Mouse (Mus musculus) left cerebral cortex, adult 2 months (tissue): ENCODE data around the gene Mcat. TPM values are rescaled to one million over a fixed set of nuclear protein-coding genes. Genes with fewer than 3 reads are reported as not detected.
A peak's percentile ranks its signal among the peaks of the same experiment; 100 is the strongest.

Source experiments
- DNase-seq, 2 experiments: peaks; one replicate each; pipeline ENCODE4 v3.0.0; 2021 to 2022; ENCODE audit warnings: low spot score in 2 of 2, mixed read lengths in 1 of 2; ENCODE audit errors: extremely low spot score in 1 of 2
- H3K27ac ChIP-seq: fragments of 200-600 bp; 2 replicates; pipeline ENCODE4 v1.8.1; 2022
- H3K4me3 ChIP-seq: fragments of 200-600 bp; 2 replicates; pipeline ENCODE4 v1.8.1; 2022
- CTCF ChIP-seq: fragments of 200-600 bp; IDR thresholded peaks from 2 replicates; pipeline ENCODE4 v1.8.1; 2022; ENCODE audit warnings: antibody characterized with exemption, mild to moderate bottlenecking, moderate library complexity
- intact Hi-C: fragments of 180-260 bp; cut with DNase I; formaldehyde crosslinking; loops from one replicate; pipeline ENCODE4 v1.15.1; 2025
- total RNA-seq, 2 experiments: library from RNA; stranded (reverse); gene quantifications; 2 replicates each; pipeline ENCODE4 v1.2.3; 2021

Gene Mcat
- total RNA-seq, 2 experiments from 2014 or later, result 19.0 to 26.9 TPM

- Histone ChIP-seq H3K4me3 (peak overlapping the region; percentile 83), H3K27ac (peak overlapping the region; percentile 85)
- DNase-seq, result peak; percentile 85 to 86
- TF ChIP-seq CTCF, result no peak
- intact Hi-C loops, result no loop called here
Measured at GRCm38 (mm10) chr15:83555161-83555974, 8.2 kb downstream of the Mcat start.

GRCm38 (mm10) chr15:83553831-83554230 lies 9.8 kb downstream of the Mcat start:
- DNase-seq, result no peak
- Histone ChIP-seq H3K27ac (no peak overlapping the region), H3K4me3 (no peak overlapping the region)
- peak; percentile 41 for TF ChIP-seq CTCF
- intact Hi-C loops, result no loop called here

- intact Hi-C loops, result no loop called here
- Histone ChIP-seq H3K27ac (no peak overlapping the region), H3K4me3 (no peak overlapping the region)
- no peak for TF ChIP-seq CTCF
- DNase-seq, result no peak
Measured at GRCm38 (mm10) chr15:83550137-83550536, 13.4 kb downstream of the Mcat start.

- Histone ChIP-seq H3K4me3 (no peak overlapping the region), H3K27ac (no peak overlapping the region)
- intact Hi-C loops, result no loop called here
- no peak for DNase-seq
- no peak for TF ChIP-seq CTCF
Measured at GRCm38 (mm10) chr15:83547144-83547543, 16.4 kb downstream of the Mcat start.

GRCm38 (mm10) chr15:83546029-83546428 lies 17.6 kb downstream of the Mcat start:
- H3K27ac ChIP-seq, result no peak overlapping the region
- DNase-seq, result no peak
- no peak overlapping the region for H3K4me3 ChIP-seq
- intact Hi-C loops, result no loop called here
- TF ChIP-seq CTCF, result no peak

- no peak for DNase-seq
- Histone ChIP-seq H3K27ac (no peak overlapping the region), H3K4me3 (no peak overlapping the region)
- TF ChIP-seq CTCF, result no peak
- intact Hi-C loops, result no loop called here
Measured at GRCm38 (mm10) chr15:83541647-83542287, 21.8 kb downstream of the Mcat start.

GRCm38 (mm10) chr15:83539905-83540304 lies 23.7 kb downstream of the Mcat start:
- DNase-seq, result no peak
- no peak overlapping the region for H3K4me3 ChIP-seq
- no peak overlapping the region for H3K27ac ChIP-seq
- TF ChIP-seq CTCF, result no peak
- intact Hi-C loops, result no loop called here

GRCm38 (mm10) chr15:83538855-83539254 lies 24.7 kb downstream of the Mcat start:
- intact Hi-C loops, result no loop called here
- TF ChIP-seq CTCF, result no peak
- no peak overlapping the region for H3K4me3 ChIP-seq

GRCm38 (mm10) chr15:83535890-83536231 lies 27.7 kb downstream of the Mcat start:
- H3K27ac ChIP-seq, result no peak overlapping the region
- intact Hi-C loops, result no loop called here
- TF ChIP-seq CTCF, result no peak
- DNase-seq, result no peak
- H3K4me3 ChIP-seq, result no peak overlapping the region

More at GRCm38 (mm10) chr15:83538855-83539254, 24.7 kb downstream of the Mcat start:
- no peak overlapping the region for H3K27ac ChIP-seq
- no peak for DNase-seq

GRCm38 (mm10) chr15:83534960-83535889 lies 28.4 kb downstream of the Mcat start:
- no peak for TF ChIP-seq CTCF
- DNase-seq, result no peak
- H3K4me3 ChIP-seq, result no peak overlapping the region
- H3K27ac ChIP-seq, result no peak overlapping the region
- intact Hi-C loops, result no loop called here

GRCm38 (mm10) chr15:83532606-83533005 lies 31.0 kb downstream of the Mcat start:
- TF ChIP-seq CTCF, result no peak
- no peak overlapping the region for H3K4me3 ChIP-seq
- intact Hi-C loops, result no loop called here
- no peak overlapping the region for H3K27ac ChIP-seq
- no peak for DNase-seq

GRCm38 (mm10) chr15:83531961-83532469 lies 31.6 kb downstream of the Mcat start:
- Histone ChIP-seq H3K27ac (no peak overlapping the region), H3K4me3 (no peak overlapping the region)
- no peak for DNase-seq
- peak; percentile 6; the same call in 1 of the 2 replicates for TF ChIP-seq CTCF
- intact Hi-C loops, result no loop called here
